Mouse (Mus musculus) liver, adult 2 months (tissue): ENCODE measurements around the gene Spag4. TPM values are rescaled to one million over a fixed set of nuclear protein-coding genes. Genes with fewer than 3 reads are reported as not detected.

ENCODE experiments used
- DNase-seq: peaks from one replicate; pipeline ENCODE4 v3.0.0-alpha.2; 2011; ENCODE audit warnings: low read depth, low spot score; ENCODE audit errors: extremely low read depth
- H3K27ac ChIP-seq: fragments of 200-500 bp; replicated peaks from 2 replicates; pipeline ENCODE4 v1.5.1; 2012; ENCODE audit warnings: low read depth, mild to moderate bottlenecking, control low read depth, inconsistent platforms, low read length; ENCODE audit not compliant: insufficient read depth
- H3K27me3 ChIP-seq: fragments of 200-500 bp; 2 replicates; pipeline ENCODE4 v1.6.1; 2012; ENCODE audit warnings: mild to moderate bottlenecking, moderate library complexity, low read length, inconsistent platforms; ENCODE audit not compliant: control insufficient read depth, insufficient read depth
- H3K36me3 ChIP-seq: fragments of 200-500 bp; 2 replicates; pipeline ENCODE4 v1.6.1; 2012; ENCODE audit warnings: low read length, inconsistent platforms; ENCODE audit not compliant: control insufficient read depth, insufficient read depth
- H3K4me1 ChIP-seq: fragments of 200-500 bp; 2 replicates; pipeline ENCODE4 v1.6.1; 2011; ENCODE audit warnings: low read length; ENCODE audit not compliant: control insufficient read depth, insufficient read depth
- H3K4me3 ChIP-seq: fragments of 200-500 bp; 2 replicates; pipeline ENCODE4 v1.5.1; 2011; ENCODE audit warnings: low read depth, mild to moderate bottlenecking, control low read depth, low read length, moderate library complexity; ENCODE audit not compliant: insufficient read depth
- H3K79me2 ChIP-seq: fragments of 200-500 bp; 2 replicates; pipeline ENCODE4 v1.6.1; 2012; ENCODE audit warnings: inconsistent platforms, mild to moderate bottlenecking, low read length, moderate library complexity; ENCODE audit not compliant: control insufficient read depth, insufficient read depth
- H3K9ac ChIP-seq: fragments of 200-500 bp; 2 replicates; pipeline ENCODE4 v1.6.1; 2012; ENCODE audit warnings: low read depth, mild to moderate bottlenecking, control low read depth, inconsistent platforms, low read length
- CTCF ChIP-seq: fragments of 200-500 bp; IDR thresholded peaks from 2 replicates; pipeline ENCODE4 v1.5.1; 2011; ENCODE audit warnings: low read depth, low read length, control low read depth
- POLR2A ChIP-seq: fragments of 200-500 bp; IDR thresholded peaks from 2 replicates; pipeline ENCODE4 v1.6.1; 2011; ENCODE audit warnings: low read length, control low read depth; ENCODE audit not compliant: insufficient read depth; ENCODE audit errors: extremely low read depth
- WGBS: fragments of 180-500 bp; shearing (Covaris S2); methylation state at CpG from one replicate; pipeline ENCODE4 v1.1.7; 2018; 5-methylcytosine and 5-hydroxymethylcytosine counted together
- polyA plus RNA-seq: library from polyadenylated mRNA; depleted of rRNA; stranded (reverse); fragments of >200 nt; gene quantifications from 2 replicates; pipeline ENCODE4 v1.2.3, GENCODE M21; 2012
- total RNA-seq: library from RNA; depleted of rRNA; stranded (reverse); fragments of >200 nt; gene quantifications from 2 replicates; pipeline ENCODE4 v1.2.3, GENCODE M21; 2014

Spag4 gene
- total and polyA plus RNA-seq, 2 experiments = 1.6 to 4.8 TPM

DNA sequence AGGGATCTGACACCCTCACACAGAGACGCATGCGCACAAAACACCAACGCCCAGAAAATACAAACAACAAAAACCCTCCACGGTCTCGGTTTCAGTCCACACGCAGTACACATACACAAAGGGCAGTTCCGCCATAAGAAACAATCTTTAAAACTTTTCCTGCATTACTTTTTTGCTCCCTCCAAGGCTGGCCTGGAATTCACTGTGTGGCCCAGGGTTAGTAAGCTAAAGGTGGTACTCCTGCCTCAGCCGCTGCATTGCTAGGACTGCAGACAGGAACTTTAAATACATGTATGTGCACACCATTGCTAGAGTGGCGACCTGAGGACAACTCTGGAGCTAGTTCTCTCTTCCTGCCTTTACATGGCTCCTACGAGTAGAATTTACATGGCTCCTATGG lies 6.3 kb downstream of the Spag4 start:
- no peak overlapping the region for H3K4me3 ChIP-seq
- 96% methylated on average over 10 of the region's 10 CpGs for WGBS
- no peak overlapping the region for H3K27ac ChIP-seq
- peaks cover 30% of the 10 kb centered on the region for H3K36me3 ChIP-seq
- no peaks in the 10 kb centered on the region for H3K79me2 ChIP-seq
- no peaks in the 10 kb centered on the region for H3K27me3 ChIP-seq
- no peak for TF ChIP-seq POLR2A
- no peak for TF ChIP-seq CTCF
- no peak for DNase-seq
- no peak overlapping the region for H3K9ac ChIP-seq
- H3K4me1 ChIP-seq = no peaks in the 10 kb centered on the region

DNA sequence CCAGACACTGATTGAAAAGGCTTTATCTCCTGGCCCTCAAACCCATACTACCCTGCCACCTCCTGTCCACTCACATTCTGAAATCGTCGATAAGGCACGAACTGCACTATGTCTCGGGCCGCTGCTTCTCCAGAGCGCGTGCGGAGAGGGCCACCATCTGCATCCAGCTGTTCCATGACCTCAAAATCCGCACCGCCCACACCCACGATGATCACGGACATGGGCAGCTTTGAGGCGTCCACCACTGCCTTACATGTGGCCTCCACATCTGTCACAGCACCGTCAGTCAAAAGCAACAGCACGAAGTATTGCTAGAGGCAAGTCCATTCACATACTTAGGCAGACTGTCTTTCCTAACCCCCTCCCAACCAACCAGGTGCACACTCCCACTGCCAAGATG lies 8.8 kb downstream of the Spag4 start:
- H3K36me3 ChIP-seq = peaks cover 43% of the 10 kb centered on the region
- no peaks in the 10 kb centered on the region for H3K27me3 ChIP-seq
- no peaks in the 10 kb centered on the region for H3K79me2 ChIP-seq
- WGBS = 95% methylated on average over 15 of the region's 15 CpGs
- H3K4me3 ChIP-seq = no peak overlapping the region
- H3K9ac ChIP-seq = no peak overlapping the region
- TF ChIP-seq CTCF (no peak), POLR2A (no peak)
- H3K27ac ChIP-seq = no peak overlapping the region
- DNase-seq = no peak
- no peaks in the 10 kb centered on the region for H3K4me1 ChIP-seq

DNA sequence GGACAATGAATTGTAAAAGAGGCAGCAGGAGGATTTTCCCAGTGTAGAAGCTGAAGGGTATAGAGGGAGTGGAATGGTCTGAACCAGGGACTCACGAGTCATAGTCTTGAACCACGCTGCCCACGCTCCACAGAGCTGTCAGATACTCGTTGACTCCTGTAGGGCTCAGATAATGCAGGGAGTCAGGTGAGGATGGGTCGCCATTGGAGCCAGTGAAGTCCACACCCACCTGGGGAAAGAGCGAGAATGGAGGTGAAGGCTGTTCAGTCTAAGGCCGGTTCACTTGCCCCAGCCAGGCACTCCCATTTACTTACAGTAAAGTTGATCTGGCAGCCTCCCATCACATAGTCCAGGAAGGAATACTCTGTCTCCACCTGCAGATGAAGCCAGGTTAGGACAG lies 12.5 kb downstream of the Spag4 start:
- Histone ChIP-seq H3K27ac (no peak overlapping the region), H3K27me3 (no peaks in the 10 kb centered on the region), H3K9ac (no peak overlapping the region), H3K4me1 (no peaks in the 10 kb centered on the region), H3K4me3 (no peak overlapping the region), H3K79me2 (no peaks in the 10 kb centered on the region), H3K36me3 (peaks cover 38% of the 10 kb centered on the region)
- DNase-seq = no peak
- TF ChIP-seq CTCF = no peak
- no peak for TF ChIP-seq POLR2A
- WGBS = 91% methylated on average over 7 of the region's 7 CpGs

DNA sequence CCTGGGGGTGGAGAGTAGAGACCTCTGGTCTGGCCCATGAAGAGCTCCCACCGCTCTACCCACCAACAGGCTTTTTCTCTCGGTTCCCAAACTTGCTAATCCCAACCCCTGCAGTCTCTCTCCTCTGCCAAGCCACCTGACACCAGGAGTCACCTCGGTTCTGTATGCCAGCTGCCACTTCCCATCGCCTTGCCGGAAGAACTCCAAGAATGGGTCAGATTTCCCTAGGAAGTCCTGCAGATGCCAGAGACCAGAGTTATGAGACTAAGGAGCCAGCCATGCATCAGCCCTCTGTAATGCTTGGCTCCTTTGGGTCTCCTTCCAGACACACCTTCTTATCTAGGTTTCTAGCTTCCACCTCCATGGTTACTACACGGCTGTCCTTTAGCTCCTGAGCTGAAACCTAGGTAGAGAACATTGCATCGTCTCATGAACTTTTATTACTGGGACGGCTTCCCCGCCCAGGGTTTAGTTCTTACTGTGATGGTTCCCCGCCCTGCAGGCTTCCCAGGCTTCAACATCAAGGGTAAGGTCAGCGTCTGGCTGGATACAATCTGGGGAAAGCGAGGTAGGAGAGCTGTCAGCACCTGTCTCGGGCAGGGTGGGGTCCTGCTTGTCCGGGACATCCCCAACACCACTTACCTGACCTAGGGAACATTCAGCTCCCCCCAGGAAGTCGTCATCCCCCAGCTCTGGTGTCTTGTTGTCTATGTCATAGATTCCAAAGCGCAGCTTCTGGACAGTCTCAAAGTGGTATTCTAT lies 13.6 kb downstream of the Spag4 start:
- Histone ChIP-seq H3K27me3 (no peaks in the 10 kb centered on the region), H3K27ac (no peak overlapping the region), H3K36me3 (peaks cover 32% of the 10 kb centered on the region), H3K79me2 (no peaks in the 10 kb centered on the region), H3K4me3 (no peak overlapping the region), H3K9ac (no peak overlapping the region), H3K4me1 (no peaks in the 10 kb centered on the region)
- DNase-seq = no peak
- WGBS = 96% methylated on average over 16 of the region's 16 CpGs
- TF ChIP-seq POLR2A = no peak

DNA sequence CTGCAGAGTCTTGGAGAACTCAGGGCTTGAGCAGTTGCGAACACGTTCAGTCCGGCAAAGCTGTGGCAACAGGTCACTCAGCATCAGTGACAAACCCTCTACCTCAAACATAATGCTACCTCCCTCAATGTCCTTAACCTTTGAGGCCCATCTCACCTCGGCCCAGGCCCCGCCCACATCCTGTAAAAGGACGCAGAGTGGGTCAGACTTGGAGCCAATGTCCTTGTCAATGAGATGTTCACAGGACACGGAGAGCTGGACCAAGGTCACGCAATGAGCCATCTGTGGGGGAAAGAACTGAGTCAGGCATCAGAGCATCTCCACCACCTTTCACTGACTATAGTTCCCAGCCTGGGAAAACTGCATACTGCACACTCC lies 14.2 kb downstream of the Spag4 start:
- no peak overlapping the region for H3K9ac ChIP-seq
- 74% methylated on average over 8 of the region's 8 CpGs for WGBS
- no peak for DNase-seq

DNA sequence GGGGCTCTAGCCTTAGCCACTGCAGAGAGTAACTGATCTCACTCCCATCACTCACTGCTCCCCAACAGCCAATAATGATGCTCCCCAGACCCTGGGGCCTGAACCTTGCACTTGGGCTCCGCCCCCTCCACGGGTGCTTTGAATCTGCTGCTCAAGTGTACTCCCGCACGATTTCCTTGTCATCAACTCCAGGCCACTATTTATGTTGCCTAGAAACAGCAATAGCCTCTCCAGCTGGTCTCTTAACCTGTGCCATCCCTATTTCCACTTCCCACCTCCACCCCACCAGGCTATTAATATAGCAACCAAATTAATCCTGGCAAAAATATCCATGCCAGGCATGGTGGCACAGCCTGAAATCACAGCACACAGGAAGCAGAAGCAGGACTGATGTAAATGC lies 14.7 kb downstream of the Spag4 start:
- no peak overlapping the region for H3K27ac ChIP-seq
- peaks cover 4% of the 10 kb centered on the region for H3K4me1 ChIP-seq
- no peaks in the 10 kb centered on the region for H3K27me3 ChIP-seq
- H3K9ac ChIP-seq = no peak overlapping the region
- H3K79me2 ChIP-seq = 0 out of 2 replicates have a peak, but pooled peaks cover 2% of the 10 kb centered on the region
- TF ChIP-seq POLR2A (no peak), CTCF (no peak)
- no peak overlapping the region for H3K4me3 ChIP-seq
- H3K36me3 ChIP-seq = peaks cover 27% of the 10 kb centered on the region
- no peak for DNase-seq
- 47% methylated on average over 4 of the region's 4 CpGs for WGBS

More for the DNA sequence above, 14.2 kb downstream of the Spag4 start:
- H3K27me3 ChIP-seq = no peaks in the 10 kb centered on the region
- H3K27ac ChIP-seq = no peak overlapping the region
- H3K36me3 ChIP-seq = peaks cover 29% of the 10 kb centered on the region
- no peaks in the 10 kb centered on the region for H3K79me2 ChIP-seq
- 0 out of 2 replicates have a peak, but pooled peaks cover under 1% of the 10 kb centered on the region for H3K4me1 ChIP-seq
- TF ChIP-seq POLR2A (no peak), CTCF (no peak)
- H3K4me3 ChIP-seq = no peak overlapping the region
